In genomic region chr7:29438204-29438603, GRCm38 (mm10) we compare ENCODE assay signal across 20 mouse cellular contexts.
DNase-seq lines count a peak whose midpoint lies in the region; ATAC-seq lines count a peak whose summit lies in the region.
"Had no signal": no experiment of that assay in that cellular context is flagged by ENCODE, and none has a peak within 500 bp of the region (broad histone marks: within the 10 kb centered on the region; RNA-seq: fewer than 3 reads in every experiment).

No protein-coding gene starts in this region.

- H3K27me3 ChIP-seq in hindbrain, embryonic 14.5 days (ENCODE audit: control insufficient read depth, insufficient read depth, low read length) = no peaks in the 10 kb centered on the region
- H3K27me3 ChIP-seq in hindbrain, embryonic 10.5 days (ENCODE audit: insufficient read depth, poor library complexity, severe bottlenecking) = no peaks in the 10 kb centered on the region
- no peaks in the 10 kb centered on the region for H3K27me3 ChIP-seq in midbrain, embryonic 14.5 days (ENCODE audit: control insufficient read depth, insufficient read depth, low read length)
- H3K27me3 ChIP-seq in midbrain, embryonic 10.5 days (ENCODE audit: low read depth, poor library complexity, severe bottlenecking) = peaks cover 60% of the 10 kb centered on the region
- no peaks in the 10 kb centered on the region for H3K27me3 ChIP-seq in hindbrain, embryonic 16.5 days (replicated peaks; ENCODE audit: control insufficient read depth, insufficient read depth, low read length)
- H3K27me3 ChIP-seq: embryonic facial prominence, embryonic 12.5 days; forebrain, embryonic 12.5 days had no signal

- H3K4me2 ChIP-seq in hindbrain, embryonic 14.5 days (replicated peaks) = no peak overlapping the region
- no peak overlapping the region for H3K4me2 ChIP-seq in midbrain, embryonic 14.5 days (ENCODE audit: low read length)
- no peak overlapping the region for H3K4me2 ChIP-seq in hindbrain, embryonic 16.5 days (ENCODE audit: low read length)
- H3K4me2 ChIP-seq: embryonic facial prominence, embryonic 12.5 days; forebrain, embryonic 12.5 days; heart, embryonic 11.5 days; midbrain, embryonic 11.5 days had no signal

- peak overlapping the region; percentile 38 for H3K27ac ChIP-seq in hindbrain, embryonic 14.5 days
- H3K27ac ChIP-seq in hindbrain, embryonic 10.5 days = no peak overlapping the region
- 0 out of 2 replicates have a peak overlapping the region, but pooled peaks have one; percentile 22 for H3K27ac ChIP-seq in midbrain, embryonic 14.5 days (replicated peaks; ENCODE audit: low read depth, low read length)
- no peak overlapping the region for H3K27ac ChIP-seq in midbrain, embryonic 10.5 days (replicated peaks)
- peak overlapping the region; percentile 65 for H3K27ac ChIP-seq in hindbrain, embryonic 16.5 days (ENCODE audit: low read depth, low read length)
- H3K27ac ChIP-seq: embryonic facial prominence, embryonic 12.5 days; forebrain, embryonic 12.5 days had no signal

- no peak overlapping the region for H3K9ac ChIP-seq in hindbrain, embryonic 14.5 days
- no peak overlapping the region for H3K9ac ChIP-seq in midbrain, embryonic 14.5 days (replicated peaks; ENCODE audit: low read length)
- no peak overlapping the region for H3K9ac ChIP-seq in hindbrain, embryonic 16.5 days (ENCODE audit: low read depth, low read length)
- H3K9ac ChIP-seq: embryonic facial prominence, embryonic 12.5 days; forebrain, embryonic 12.5 days had no signal

- peaks cover 7% of the 10 kb centered on the region for H3K4me1 ChIP-seq in hindbrain, embryonic 14.5 days (replicated peaks; ENCODE audit: control insufficient read depth, insufficient read depth, low read length)
- peaks cover 46% of the 10 kb centered on the region for H3K4me1 ChIP-seq in hindbrain, embryonic 10.5 days (replicated peaks)
- H3K4me1 ChIP-seq in midbrain, embryonic 14.5 days (ENCODE audit: control insufficient read depth, insufficient read depth, low read length) = peaks cover 7% of the 10 kb centered on the region
- H3K4me1 ChIP-seq in midbrain, embryonic 10.5 days = peaks cover 72% of the 10 kb centered on the region
- peaks cover 25% of the 10 kb centered on the region for H3K4me1 ChIP-seq in hindbrain, embryonic 16.5 days (ENCODE audit: control insufficient read depth, insufficient read depth, low read depth, low read length)

- H3K4me3 ChIP-seq in hindbrain, embryonic 14.5 days (replicated peaks; ENCODE audit: low read length) = no peak overlapping the region
- no peak overlapping the region for H3K4me3 ChIP-seq in hindbrain, embryonic 10.5 days
- no peak overlapping the region for H3K4me3 ChIP-seq in midbrain, embryonic 14.5 days (replicated peaks; ENCODE audit: low read depth, low read length)
- H3K4me3 ChIP-seq in midbrain, embryonic 10.5 days = no peak overlapping the region
- no peak overlapping the region for H3K4me3 ChIP-seq in hindbrain, embryonic 16.5 days (ENCODE audit: low read length)
- H3K4me3 ChIP-seq: embryonic facial prominence, embryonic 12.5 days; erythroblast, embryonic 14.5 days; forebrain, embryonic 12.5 days had no signal

- peak; percentile 65 for DNase-seq in adrenal gland, postnatal 14 days
- no peak for DNase-seq in adrenal gland, postnatal 4 days (ENCODE audit: low spot score in 2 of 2)
- no peak for DNase-seq in hindbrain, embryonic 14.5 days (ENCODE audit: low spot score)
- DNase-seq in hindbrain, embryonic 10.5 days (ENCODE audit: low spot score) = no peak
- no peak for DNase-seq in midbrain, embryonic 14.5 days
- no peak for DNase-seq in midbrain, embryonic 10.5 days (ENCODE audit: low spot score)
- DNase-seq in frontal cortex, postnatal 36 days (ENCODE audit: low spot score in 2 of 2) = no peak
- DNase-seq: cerebellum, adult 11-12 months; heart, postnatal 14 days; kidney, adult 11 months; kidney, postnatal 14 days; thymus, adult 18-20 months; thymus, postnatal 36 days had no signal

- peak; percentile 28; the same call in 1 of the 2 replicates for ATAC-seq in hindbrain, embryonic 14.5 days (ENCODE audit: low FRiP score)
- no peak for ATAC-seq in midbrain, embryonic 14.5 days (ENCODE audit: low FRiP score, low TSS enrichment)
- ATAC-seq in hindbrain, embryonic 16.5 days = peak; percentile 10
- ATAC-seq: CD4-positive, CD25-positive, alpha-beta regulatory T cell, adult 4 months had no signal

- H3K9me3 ChIP-seq in hindbrain, embryonic 14.5 days (ENCODE audit: control insufficient read depth, low read length) = no peaks in the 10 kb centered on the region
- H3K9me3 ChIP-seq in hindbrain, embryonic 10.5 days = 0 out of 2 replicates have a peak, but pooled peaks cover 2% of the 10 kb centered on the region
- H3K9me3 ChIP-seq in midbrain, embryonic 14.5 days (ENCODE audit: control insufficient read depth, low read length) = no peaks in the 10 kb centered on the region
- H3K9me3 ChIP-seq in midbrain, embryonic 10.5 days (replicated peaks) = no peaks in the 10 kb centered on the region
- no peaks in the 10 kb centered on the region for H3K9me3 ChIP-seq in hindbrain, embryonic 16.5 days (ENCODE audit: control insufficient read depth, low read length)
- H3K9me3 ChIP-seq: embryonic facial prominence, embryonic 12.5 days; forebrain, embryonic 12.5 days had no signal

- H3K36me3 ChIP-seq in hindbrain, embryonic 14.5 days (replicated peaks; ENCODE audit: control insufficient read depth, insufficient read depth) = no peaks in the 10 kb centered on the region
- 0 out of 2 replicates have a peak, but pooled peaks cover 5% of the 10 kb centered on the region for H3K36me3 ChIP-seq in hindbrain, embryonic 10.5 days
- H3K36me3 ChIP-seq in midbrain, embryonic 14.5 days (ENCODE audit: control insufficient read depth, insufficient read depth, low read length) = no peaks in the 10 kb centered on the region
- H3K36me3 ChIP-seq in midbrain, embryonic 10.5 days = no peaks in the 10 kb centered on the region
- no peaks in the 10 kb centered on the region for H3K36me3 ChIP-seq in hindbrain, embryonic 16.5 days (ENCODE audit: control insufficient read depth, insufficient read depth, low read length)
- H3K36me3 ChIP-seq: embryonic facial prominence, embryonic 12.5 days; forebrain, embryonic 12.5 days had no signal

- WGBS in hindbrain, embryonic 14.5 days = 83% methylated on average over 14 of the region's 14 CpGs
- 93% methylated on average over 14 of the region's 14 CpGs for WGBS in hindbrain, embryonic 10.5 days
- WGBS in midbrain, embryonic 14.5 days = 90% methylated on average over 14 of the region's 14 CpGs
- 96% methylated on average over 14 of the region's 14 CpGs for WGBS in midbrain, embryonic 10.5 days
- 83% methylated on average over 14 of the region's 14 CpGs for WGBS in hindbrain, embryonic 16.5 days

Comparison
In these comparisons a context has a peak if more than half of its experiments do, and no peak if none do; other contexts are left out.
1. H3K27ac ChIP-seq: peak in hindbrain, embryonic 14.5 days (single experiment), midbrain, embryonic 14.5 days (single experiment) and hindbrain, embryonic 16.5 days (single experiment); none in hindbrain, embryonic 10.5 days (single experiment) and midbrain, embryonic 10.5 days (single experiment).